Mouse (Mus musculus) thymus, postnatal 0 days (tissue): ENCODE data around the gene Polr3b. TPM values are rescaled to one million over a fixed set of nuclear protein-coding genes. Genes with fewer than 3 reads are reported as not detected.

ENCODE experiments used
- DNase-seq: peaks from one replicate; pipeline ENCODE4 v3.0.0-alpha.2; 2015; ENCODE audit warnings: low spot score
- polyA plus RNA-seq: library from polyadenylated mRNA; unstranded; fragments of >200 nt; fragmentation: Nextera tagmentation; extraction: Ambion mirVana; gene quantifications from 2 replicates; pipeline ENCODE4 v1.2.1, GENCODE M21; 2015

The Polr3b gene
- polyA plus RNA-seq, 1 experiment from 2014 or later = 12.1 TPM

DNA sequence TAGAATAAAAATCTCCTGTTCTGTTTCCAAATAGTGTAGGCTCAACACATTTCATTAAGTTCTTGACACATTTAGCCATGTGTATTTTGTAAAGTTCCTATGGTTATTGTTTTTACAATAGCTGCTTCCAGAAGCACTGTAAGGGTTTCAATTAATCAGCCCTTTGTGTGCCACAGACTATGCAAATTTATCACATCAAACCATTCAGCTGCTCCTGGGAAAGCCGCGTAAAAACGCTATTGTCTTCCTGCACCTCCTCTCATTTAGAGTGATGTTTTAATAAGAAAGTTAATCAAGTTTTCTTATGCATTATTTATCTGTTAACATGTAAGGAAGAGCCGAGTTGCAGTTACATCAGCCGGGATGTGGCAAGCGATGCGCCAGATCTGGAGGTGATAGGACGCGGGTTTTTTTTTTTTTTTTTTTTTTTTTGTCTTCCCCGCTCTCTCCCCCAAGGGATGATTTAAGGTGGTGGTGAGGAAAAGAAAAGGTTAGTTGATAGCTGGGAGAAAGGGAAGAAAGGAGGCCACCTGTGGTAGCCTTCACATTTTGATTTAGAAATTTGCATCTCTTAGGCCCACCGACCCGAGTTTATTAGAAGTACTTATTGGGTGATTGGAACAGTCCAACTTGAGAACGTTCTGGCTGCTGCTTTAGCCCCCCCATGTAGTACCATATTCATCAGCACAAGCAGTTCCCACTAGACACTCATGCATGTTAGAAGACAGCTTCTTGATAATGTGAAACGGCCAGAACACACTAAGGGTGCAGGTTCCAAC, 85.8 kb downstream of the Polr3b start:
- DNase-seq = no peak

DNA sequence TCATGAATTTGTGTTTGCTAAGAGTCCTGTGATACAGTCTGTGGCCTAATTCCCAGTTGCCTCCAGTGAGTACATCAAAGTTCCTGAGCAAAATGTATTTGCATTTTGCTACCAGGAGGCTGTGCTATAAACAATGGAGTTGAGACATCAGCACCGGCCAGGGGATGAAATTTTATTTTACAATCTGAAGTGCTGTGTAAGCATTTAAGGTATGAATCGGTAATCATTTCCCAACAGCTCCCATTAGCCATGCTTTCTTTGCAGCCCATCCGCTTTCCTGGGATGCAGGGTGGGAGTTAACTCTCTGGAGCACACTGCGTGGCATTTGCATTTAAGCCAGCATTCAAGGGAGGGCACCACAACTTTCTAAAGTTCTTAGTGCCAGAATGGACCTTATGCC, 88.1 kb downstream of the Polr3b start:
- DNase-seq = no peak

DNA sequence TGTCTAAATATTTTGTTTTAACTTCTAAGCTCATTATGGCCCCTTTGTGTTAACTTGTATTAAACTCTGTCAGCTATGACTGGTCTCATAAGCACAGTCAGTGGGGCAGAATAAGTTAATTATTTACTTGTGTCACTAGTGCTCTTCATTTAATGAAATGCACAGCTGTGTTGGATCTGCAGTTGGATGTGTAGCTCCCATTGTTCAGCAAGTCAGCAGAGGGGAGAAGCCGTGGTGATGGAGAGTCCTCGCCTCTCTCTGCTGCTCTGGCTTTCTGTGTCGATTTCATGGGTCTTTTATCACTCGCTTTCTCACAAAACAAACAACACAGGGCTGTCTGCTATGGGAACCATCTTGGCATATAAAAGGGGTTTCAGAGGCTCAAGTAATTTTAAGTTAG, 88.7 kb downstream of the Polr3b start:
- DNase-seq = no peak

DNA sequence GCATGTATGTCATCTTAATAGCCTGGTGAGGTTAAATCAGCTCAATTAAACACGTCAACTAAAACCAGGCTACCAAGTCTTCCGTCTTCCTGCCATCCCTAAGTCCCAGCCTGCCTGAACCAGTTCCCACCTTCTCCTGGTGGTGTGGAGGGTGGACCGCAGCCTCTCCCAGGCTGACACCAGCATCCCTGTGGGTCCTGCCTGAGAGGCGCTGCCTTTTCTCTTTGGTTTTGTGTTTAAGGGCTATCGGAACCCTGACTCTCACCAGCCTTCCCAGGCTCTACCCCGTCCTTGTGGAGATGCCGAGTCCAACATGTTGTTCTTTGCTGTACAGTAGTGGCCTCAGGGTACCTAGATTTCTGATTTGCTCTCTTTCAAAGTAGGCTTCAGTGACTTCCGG, 89.4 kb downstream of the Polr3b start:
- no peak for DNase-seq

DNA sequence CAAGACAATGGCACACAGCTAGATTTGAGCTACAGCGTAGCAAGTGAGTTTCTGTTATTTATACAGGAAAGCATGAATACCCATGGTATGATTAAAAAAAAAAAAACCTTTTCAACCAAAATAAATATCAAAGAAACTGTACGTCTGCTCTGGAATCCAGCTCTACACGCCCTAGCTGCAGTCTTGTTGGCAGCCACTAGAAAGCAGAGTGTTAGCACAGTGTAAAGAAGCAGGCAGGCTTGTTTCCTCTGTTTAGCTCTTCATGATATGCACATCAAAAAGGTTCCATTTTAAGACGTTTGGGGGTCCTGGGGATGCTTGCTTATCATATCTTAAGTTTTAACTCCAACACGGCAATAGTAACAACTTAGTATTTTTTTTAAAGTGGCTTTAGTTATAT, 89.8 kb downstream of the Polr3b start:
- DNase-seq = no peak

DNA sequence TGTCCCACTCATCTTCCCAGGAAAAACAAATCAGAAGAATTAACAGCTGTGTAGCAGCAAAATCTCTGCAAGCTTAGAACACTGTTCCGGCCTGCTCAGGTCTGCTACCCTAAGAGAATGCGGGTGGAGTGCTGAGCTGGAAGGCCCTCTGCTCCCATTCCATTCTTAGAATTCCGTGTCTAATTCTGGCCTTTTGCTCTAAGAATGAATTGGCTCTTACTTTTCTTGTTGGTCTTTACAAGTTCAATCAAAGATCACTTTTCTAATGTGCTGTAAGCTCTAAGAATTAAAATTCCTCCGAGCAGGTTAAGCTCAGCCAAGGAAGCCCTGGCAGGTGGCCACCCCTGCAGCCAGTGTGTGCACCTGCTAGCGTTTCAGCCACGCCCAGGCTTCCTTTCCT, 90.4 kb downstream of the Polr3b start:
- no peak for DNase-seq

DNA sequence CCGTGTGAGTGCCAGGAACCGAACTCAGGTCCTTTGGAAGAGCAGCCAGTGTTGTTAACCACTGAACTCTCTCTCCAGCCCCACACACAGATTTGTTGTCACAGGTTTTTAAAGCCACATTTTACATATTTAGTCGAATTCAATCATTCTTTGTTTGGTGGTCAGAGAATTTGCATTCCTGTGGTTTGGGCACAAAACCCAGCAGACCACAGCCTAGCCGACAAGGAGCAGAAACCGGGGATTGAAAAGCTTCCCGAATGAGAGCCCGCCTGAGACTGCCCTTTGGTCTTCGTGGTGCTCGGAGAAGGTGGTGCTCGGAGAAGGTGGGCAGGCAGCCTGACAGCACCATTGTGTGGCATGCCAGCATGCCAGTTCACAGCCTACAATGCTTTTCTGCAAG, 91.0 kb downstream of the Polr3b start:
- no peak for DNase-seq

DNA sequence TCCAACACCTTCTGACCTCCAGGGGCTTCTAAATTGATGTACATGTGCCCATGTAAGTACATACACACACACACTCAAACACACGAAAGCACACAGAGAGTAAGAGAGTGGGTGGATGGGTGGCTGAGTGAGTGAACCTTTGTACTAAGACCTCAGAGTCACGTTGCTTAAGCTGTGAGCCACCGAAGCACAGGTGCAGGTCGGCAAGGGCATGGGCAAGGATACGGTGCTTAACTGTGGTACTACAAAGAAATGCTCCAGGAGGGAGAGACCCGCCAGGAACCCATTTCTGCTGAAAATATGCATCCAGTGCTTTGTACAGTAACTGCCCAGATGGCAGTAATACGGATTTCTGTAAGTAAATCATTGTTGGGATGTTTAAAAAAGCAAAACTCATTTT, 93.5 kb downstream of the Polr3b start:
- no peak for DNase-seq

DNA sequence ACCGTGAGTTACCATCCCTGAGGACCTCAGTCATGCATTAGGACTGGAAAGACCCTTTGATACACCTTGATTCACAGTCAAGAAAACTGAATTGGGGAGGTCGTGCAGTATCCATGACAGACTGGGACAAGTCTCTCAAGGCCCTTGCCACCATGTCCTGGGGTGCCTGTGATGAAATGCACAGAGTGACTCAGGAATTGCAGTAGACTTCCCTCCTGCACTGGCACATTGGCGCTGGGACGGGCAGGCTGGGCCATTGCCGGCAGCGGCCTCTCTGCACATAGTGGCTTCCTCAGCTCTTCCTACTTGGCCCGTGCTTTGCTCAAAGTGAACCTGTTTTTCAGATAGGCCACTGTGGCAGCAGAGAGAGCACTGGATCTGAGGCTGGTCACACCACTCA, 94.5 kb downstream of the Polr3b start:
- no peak for DNase-seq

DNA sequence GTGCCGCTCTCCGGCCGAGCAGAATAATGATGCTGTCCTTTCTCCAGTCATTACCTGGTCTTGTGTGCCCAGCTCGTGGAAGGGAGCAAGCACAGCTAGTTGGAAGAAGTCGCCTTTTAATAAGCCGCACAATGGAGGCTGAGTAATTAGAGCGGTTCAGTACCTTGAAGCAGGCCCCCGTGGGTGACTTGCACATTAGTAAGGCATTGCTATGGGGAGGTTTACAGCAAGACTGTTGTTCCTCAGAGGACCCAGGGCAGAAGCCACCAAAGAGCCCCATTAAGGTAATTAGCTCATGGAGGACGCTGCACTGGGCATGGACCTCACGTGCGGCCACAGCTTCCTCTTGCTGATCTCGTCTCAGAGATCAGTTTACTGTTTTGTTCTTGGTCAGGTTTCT, 100.6 kb downstream of the Polr3b start:
- no peak for DNase-seq

DNA sequence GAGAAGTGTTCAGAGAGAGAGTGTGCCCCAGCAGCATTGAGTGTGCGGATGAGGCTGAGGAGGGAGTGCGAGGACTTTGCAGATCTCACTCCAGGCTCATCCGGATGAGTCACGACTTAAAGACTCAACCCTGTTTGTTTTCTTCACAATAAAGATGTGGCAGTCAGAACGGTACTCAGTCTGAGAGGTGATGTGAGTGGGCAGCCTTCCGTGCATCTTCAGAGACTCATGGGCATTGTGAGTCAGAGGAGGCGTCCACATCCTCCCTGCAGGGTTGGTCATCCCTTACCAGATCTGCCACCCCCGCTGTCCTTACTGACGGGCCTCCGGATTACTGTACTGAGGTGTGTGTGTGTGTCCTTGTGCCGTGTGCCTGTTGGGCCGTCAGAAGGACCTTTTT, 104.9 kb downstream of the Polr3b start:
- no peak for DNase-seq

DNA sequence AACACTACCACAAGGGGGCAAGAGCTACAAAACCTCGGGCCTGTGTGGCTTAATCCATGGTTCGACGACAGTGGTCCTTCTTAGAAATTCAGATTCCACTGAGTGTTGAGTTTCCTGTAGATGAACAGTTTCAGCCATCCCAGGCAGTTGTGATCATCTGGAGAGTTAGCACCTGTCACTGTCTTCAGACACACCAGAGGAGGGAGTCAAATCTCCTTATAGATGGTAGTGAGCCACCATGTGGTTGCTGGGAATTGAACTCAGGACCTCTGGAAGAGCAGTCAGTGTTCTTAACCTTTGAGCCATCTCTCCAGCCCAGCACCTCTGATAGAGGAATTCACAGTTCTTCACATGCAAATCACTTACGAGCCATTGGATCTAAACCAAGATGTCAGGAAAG, 105.7 kb downstream of the Polr3b start:
- DNase-seq = no peak

DNA sequence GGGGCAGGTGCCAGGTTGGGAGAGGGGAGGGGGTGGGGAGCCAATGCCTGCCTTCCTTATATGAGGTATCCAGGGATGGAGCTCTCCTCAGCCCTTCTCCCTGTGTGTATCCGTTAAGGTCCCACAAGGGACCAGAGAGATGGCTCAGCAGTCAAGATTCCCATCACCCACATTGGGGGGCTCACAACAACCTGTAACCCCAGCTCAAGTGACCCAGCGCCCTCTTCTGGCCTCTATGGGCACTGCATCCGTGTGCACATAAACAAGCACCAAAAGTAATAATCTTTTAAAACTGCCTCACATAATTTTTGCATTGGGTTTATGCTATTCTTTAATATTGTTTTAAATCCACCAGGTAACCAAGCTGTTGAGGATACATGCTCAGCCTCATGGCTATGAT, 108.0 kb downstream of the Polr3b start:
- no peak for DNase-seq

DNA sequence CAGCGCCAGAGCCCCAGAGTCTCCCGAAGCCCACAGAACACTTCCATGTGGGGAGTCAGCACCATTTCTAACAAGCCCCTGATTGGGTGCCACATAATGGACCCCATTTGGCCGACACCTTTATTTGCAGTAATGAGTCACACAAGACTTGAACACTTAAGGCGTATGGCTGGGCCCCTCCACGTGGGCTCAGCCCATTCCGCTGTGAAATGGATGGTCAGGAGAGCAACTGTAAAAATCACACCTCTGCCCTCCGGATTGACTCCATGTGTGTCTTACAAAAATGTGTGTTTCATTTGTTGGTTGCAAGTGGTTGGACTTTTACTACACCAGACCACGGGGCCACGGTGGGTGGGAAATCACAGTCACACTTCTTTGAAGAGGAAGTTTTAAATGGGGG, 108.9 kb downstream of the Polr3b start:
- no peak for DNase-seq

DNA sequence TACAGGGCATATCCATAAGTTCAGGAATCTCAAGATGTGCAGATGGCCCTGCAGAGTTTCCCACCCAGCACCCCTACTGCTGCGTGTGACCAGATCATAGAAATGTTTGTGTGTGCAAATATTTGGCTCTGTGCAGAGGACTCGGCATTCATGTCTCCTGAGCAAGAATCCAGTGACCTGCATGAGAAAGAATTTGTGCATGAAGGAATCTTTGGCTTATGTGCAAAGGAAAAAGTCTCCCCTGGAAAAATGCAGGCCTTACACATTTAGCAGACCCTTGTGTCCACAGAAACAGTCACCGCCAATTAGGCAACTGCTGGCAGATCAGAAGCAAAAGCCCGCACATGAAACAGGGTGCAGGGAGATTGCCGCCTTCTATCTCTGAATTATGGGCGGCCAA, 111.4 kb downstream of the Polr3b start:
- no peak for DNase-seq

DNA sequence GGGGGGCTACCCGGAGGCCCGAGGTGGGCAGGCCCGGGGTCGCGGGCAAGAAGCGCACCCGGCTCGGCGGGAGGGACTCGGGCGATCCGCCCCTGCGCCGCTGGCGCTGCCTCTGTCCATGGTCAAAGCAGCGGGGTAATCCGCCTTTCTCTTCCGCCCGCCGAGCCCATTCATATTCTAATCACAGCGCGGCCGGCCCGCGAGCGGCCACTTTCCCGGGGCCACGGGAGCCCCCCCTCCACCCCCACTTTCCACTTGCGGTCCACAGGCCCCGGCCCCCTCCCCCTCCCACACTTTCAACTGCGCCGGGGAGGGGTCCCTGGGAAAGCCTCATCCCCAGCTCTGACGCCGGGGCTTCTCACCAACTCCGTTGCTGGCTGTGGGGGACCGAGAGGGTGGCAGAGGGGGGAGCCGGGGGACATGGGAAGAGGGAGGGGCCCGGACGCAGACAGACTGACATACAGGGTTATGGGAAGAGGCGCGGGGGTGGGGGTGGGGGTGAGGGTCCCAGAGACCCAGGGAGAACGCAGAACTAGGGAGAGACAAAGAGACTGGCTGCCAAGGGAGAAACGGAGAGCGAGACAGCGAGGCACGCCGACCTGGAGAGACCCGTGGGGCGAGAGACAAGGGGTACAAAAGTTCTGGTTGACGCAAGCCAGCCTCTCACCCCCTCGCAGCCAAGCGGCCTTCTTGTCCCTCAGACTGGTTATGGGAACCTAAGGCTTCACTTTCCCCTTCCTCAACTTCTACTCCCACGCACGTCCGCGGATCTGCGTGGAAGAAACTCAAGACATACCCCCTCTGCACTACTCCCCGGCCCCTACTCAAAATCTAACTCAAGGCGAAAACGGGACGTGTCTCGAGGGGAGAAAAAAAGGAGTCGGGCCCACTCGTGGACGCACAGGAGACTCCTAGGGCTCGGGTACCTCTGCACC, 133.0 kb downstream of the Polr3b start:
- no peak for DNase-seq

DNA sequence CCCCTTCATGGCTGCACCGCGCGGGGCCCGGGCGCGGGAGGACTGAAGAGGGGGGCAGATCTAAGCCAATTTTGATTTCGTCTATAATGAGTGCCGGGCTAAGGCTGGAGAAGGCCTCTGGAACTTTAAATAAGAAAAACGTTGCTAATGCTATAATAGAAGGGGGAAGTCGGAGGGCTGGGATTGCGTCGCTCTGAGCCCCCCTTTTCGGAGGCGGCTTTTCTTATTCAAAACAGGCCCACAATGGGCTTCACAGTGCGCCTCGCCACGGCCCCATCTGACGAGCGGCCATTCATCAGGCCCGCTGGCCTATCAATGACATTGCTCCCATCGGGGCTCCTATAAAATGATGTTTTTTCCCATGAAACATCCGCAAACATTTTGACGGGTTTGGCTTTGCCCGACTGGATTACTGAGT, 133.7 kb downstream of the Polr3b start, which contains the start of gene Rfx4:
Rfx4 (plus strand) TSS at position 277 of the 418 bp plus-strand sequence.
- no peak for DNase-seq

DNA sequence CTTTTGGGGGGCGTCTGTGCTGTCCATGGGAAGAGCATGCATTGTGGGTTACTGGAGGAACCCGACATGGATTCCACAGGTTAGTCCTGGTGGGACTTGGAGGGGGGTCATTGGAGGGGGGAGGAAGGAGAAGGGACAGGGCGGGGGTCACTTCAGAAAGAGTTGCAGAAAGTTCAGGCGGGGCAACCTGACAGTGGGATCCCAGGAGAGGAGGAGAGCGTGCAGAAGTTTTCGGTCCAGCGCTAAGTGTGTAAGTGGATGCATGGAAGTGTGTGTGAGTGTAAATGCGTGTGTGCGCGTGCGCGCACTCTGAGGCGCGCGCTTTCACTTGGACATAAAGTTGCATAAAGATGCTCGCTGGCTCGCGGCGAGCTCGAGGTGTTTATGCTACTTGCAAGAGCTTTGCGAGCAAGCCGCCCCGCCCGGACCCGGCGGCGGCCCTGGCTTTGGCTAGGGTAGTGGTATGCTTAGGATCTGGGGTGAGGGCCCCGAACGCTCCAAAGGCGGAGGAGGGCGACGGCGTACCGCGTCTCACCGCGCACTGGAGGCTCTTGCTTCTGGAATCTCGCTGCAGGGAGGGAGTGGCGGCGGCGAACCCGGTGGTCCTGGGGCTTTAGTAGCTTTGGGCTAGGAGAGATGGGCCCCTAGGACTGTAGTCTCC, 134.5 kb downstream of the Polr3b start:
- no peak for DNase-seq

DNA sequence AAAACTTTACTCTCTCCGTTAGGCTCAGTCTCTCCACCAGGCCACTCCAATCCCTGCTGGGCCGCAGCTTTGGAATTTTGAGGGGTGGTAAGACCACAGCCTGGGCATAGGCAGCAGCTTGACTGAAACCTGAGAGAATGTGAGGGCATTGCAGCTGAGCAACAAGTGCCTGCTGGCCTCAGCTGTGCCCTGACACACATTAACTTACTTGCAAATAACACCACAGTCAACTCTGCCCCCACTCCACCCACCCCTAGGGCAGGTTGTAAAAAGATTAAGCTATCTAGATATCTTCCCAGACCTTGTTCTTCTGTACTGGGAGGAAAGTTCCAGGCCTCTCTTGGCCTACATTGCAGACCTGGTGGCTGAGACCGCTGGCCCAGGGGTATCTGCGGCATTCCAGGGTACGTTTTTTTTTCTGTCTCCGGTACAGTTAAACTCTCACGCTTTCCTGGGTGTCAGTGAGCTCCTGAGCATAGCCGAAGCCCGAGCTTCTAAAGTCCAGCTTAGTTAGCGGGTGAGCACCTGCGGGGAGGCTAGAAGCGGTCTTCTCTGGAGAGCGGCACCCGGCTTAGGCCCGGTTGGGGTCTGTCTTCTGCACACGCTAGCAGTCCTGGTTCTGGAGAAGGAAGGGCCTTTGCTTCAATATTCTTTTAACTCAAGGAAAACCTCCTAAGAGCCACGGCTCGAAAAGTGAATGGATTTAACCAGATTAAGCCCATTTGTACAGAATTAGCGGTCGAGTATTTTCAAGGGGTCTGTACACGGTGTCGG, 135.5 kb downstream of the Polr3b start:
- DNase-seq = no peak

DNA sequence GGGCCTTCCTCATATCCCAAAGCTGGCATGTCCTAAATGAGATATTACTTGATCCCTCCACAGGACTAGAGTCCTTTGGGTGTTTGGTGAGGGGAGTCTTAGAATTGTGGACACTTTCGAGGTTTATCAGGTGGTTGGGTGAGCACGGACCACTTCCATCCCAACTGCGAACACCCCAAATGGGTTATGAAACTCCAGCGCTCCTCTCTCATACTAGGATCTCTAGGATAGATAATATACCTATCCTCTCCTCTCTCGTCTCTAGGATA, 136.0 kb downstream of the Polr3b start:
- DNase-seq = no peak
